Mouse (Mus musculus): ENCODE measurements around the gene Kdm4a.

Gene Kdm4a

GRCm38 (mm10) chr4:118109649-118110048, 70.2 kb downstream of the Kdm4a start:
- no peak for DNase-seq

GRCm38 (mm10) chr4:118108779-118109178, 71.1 kb downstream of the Kdm4a start:
- DNase-seq = no peak

GRCm38 (mm10) chr4:118105256-118106053, 74.4 kb downstream of the Kdm4a start:
- DNase-seq = no peak

- DNase-seq = no peak
Measured at GRCm38 (mm10) chr4:118103280-118103830, 76.5 kb downstream of the Kdm4a start.

- DNase-seq = no peak
Measured at GRCm38 (mm10) chr4:118101497-118101896, 78.3 kb downstream of the Kdm4a start.

- no peak for DNase-seq
Measured at GRCm38 (mm10) chr4:118099637-118100364, 80.0 kb downstream of the Kdm4a start.

- no peak for DNase-seq
Measured at GRCm38 (mm10) chr4:118098571-118098970, 81.3 kb downstream of the Kdm4a start.

- DNase-seq = no peak
Measured at GRCm38 (mm10) chr4:118096069-118096468, 83.8 kb downstream of the Kdm4a start.

GRCm38 (mm10) chr4:118092784-118093457, 86.9 kb downstream of the Kdm4a start:
- no peak for DNase-seq

- no peak for DNase-seq
Measured at GRCm38 (mm10) chr4:118090449-118090848, 89.4 kb downstream of the Kdm4a start.

- DNase-seq = peak; percentile 13 to 17
Measured at GRCm38 (mm10) chr4:118089939-118090338, 89.9 kb downstream of the Kdm4a start.

- no peak for DNase-seq
Measured at GRCm38 (mm10) chr4:118088771-118089170, 91.1 kb downstream of the Kdm4a start.
